Mouse (Mus musculus): ENCODE data around the gene Ptprd.
"Not testable (repeated sequence)": the region's sequence is repeated elsewhere in the genome, so short reads cannot be mapped to it uniquely, and the experiment has no call there.

The Ptprd gene

DNA sequence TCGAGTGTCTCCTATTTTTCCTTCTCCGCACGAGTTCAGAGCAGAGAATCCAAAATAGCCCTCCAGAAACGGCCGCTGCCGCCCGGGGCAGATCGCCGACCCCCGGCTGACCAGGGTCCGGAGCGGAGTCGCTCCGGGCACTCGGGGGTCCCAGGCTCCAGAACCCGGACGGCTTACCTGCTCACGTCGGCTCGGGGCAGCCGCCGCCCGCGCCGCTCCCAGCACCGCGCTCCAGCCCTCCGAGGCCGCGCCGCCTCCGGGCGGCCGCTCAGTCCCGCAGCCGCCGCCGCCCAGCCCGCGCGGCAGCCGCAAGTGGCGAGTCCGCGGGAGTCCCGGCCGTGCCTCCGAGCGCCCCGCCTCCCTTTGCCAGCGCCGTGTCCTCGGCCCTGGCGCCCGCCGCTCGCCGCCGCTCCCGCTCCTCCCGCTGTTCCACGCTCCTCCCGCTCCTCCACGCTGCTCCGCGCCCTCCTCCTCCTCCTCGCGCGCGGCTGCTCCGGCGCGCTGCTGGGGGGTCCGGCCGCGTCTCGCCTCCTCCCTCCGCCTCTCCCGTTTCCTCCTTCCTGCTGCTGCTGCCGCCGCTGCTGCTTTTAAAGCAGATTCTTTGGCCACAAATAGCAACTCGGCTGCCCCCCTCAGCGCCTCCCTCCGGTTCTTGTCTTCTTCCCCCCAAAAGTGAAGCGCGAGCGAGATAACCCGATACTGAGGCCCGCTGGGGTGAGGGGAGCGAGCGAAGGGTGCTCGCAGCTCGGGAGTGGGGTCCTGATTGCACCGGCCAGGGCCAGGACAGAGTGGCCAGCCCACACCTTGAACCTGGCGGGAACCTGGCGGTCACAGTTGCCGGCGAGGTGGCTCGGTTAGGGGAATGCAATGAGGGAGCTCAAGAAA, 1762.1 kb downstream of the Ptprd start:
- DNase-seq (ENCODE audit: low read depth, low spot score), result peak; percentile 74

DNA sequence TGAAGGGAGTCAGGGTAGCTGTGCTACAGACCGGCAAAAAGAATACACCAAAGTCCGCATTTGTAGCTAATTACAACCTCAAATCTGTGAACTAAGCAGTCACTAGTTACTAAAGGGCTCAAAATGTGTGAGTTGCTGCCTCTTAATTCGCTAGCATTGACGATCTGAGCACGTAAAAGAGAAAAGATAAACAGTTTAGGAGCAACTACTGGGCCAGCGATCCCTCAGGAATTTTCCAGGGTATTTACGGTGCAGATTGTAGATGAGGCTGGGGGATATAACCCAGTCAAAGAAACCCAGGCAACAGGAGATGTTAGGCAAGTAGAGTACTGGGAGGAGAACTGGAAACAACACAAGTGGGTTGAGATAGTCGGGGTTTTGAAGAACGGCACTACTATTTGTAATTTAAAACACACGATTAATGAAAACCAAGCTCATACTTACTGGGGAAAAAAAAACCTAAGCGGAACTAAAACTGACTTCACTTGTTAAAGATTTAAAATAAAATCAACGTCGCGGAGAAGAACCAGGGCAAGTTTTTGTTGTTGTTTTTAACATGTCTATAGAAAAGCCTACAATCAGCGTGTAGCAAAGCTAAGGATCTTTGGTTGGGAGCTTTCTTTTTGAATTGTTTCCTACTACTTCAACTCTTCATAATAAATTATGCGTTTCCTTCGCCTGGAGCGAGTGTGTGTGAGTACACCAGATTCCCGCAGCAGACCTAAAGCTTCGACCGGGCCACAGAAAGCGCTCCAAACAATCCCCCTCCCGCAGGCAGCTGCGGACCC, 1762.9 kb downstream of the Ptprd start:
- peak; percentile 37 for DNase-seq (ENCODE audit: low read depth, low spot score)

DNA sequence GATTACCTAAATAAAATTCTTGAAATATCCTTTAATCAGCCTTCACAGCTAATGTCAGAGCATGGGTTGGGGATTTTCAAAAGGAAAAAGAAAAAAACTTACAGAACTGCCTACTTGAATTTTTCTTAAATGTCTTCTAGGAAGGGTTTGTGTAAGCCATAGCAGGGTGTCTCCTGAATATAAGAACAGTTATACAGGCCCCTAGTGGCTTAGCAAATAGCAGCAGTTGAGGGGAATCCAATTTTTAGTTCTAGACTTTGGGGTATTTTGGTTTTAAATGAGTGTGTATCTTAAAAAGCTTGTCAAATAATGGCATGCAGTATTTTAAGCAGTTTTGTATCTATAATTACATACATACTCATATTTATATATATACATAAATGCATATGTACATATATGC, 1764.4 kb downstream of the Ptprd start:
- peak; percentile 31 for DNase-seq (ENCODE audit: low read depth, low spot score)

DNA sequence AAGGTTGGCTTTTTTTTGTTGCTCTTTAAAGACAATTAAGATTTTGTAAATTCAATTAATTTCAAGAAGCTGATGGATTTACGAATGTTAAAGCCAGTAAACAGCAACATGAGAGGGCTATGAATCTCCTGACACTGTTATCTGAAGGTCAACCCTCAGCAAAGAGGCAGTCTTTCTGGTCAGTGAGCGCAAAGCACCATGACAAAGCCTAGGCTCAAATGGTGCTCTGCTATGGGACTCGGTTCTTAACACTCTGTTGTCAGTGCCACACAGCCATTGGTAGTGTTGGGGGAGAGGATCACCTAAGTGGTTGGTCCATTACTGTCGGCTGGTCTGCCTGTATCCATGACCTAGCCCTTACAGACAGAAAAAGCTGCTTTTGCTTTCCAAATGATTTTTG, 1767.0 kb downstream of the Ptprd start:
- no peak for DNase-seq (ENCODE audit: low read depth, low spot score)

DNA sequence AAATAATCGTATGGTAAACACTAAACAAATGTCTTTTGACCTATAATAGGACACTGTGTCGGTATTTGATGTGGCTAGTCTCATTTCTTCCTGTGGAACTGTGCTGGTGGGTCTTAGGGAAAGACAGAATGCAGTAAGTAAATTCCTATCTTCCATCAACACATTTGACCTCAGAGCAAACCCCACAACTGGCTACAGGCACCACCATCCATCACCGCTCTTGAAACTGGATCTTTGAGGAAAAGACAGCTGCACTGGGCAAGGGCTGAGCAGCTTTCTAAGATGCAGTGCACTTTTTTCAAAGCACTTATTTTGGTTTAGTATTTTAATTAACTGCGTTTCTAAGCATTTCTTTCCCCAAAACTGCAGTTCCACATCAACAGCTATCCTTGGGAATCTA, 1768.2 kb downstream of the Ptprd start:
- DNase-seq (ENCODE audit: low read depth, low spot score), result peak; percentile 58

DNA sequence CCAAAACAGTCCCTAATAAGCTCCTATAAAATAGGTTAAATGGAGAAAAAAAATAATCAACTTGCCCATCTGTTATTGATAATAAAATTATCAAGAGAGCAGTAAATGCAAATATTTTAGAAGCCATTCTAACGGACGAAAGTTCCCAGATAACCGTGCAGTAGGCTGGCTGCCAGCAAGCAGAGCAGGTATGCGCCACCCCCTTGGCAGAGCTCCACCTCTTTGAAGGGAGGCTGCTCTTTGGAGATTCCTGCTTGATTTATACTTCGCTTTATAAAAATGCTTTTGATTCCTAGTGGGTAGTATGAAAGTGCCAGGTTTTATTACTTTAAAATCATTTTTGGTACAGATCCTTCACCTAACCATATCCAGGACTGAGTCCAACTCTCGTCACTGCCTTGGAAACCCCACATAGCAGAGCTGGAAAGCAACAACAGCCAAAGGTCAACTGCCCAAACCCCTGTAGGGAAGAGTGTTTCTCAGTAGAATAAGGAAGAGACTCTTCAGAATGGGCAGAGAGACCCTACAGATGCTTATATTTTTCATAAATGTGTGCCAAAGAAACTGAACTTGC, 1770.9 kb downstream of the Ptprd start:
- DNase-seq (ENCODE audit: low read depth, low spot score), result no peak

DNA sequence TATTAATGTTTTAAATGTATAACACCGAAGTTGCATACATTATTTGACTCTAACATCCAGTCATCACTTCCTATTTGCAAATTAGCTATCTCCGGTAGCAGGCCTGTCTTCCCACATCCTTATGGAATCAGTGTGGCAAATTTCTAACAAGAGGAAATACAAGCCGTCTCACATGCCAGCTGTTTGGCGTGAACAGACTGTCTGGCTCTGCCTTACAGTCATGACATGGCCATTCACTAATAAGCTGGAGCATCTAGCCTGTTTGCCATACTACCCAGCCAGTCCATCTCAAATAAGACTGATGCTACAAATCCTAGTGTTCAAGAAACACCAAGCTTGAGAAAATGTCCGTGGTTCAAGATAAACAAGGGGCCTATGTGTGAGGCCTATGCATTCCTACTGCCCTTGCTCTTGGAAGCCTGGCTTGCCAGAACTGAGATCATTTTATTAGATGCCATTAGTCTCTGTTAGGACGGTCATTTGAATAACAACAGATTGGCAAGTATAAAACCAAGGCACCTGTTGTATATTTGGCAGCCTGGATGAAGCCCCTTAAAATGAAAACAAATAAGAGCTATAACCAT, 1773.2 kb downstream of the Ptprd start:
- no peak for DNase-seq (ENCODE audit: low read depth, low spot score)

DNA sequence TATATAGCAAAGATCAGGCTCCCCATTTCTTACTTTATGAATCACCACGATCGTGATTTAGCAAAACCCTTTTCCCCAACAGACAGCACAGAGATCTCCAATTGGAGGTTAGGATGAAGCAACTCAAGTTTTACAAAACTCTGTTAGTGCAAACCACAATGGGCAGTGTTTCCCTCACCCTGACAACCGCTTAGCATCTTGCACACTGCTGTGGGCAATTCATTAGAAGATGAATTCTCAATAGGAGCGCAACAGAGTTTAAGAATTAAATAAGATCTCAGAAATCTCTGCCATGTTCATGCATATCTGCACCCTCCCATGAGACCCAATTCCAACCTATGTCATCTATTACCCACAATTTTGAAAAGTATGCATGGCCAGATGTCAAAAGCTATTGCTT, 1773.7 kb downstream of the Ptprd start:
- no peak for DNase-seq (ENCODE audit: low read depth, low spot score)

DNA sequence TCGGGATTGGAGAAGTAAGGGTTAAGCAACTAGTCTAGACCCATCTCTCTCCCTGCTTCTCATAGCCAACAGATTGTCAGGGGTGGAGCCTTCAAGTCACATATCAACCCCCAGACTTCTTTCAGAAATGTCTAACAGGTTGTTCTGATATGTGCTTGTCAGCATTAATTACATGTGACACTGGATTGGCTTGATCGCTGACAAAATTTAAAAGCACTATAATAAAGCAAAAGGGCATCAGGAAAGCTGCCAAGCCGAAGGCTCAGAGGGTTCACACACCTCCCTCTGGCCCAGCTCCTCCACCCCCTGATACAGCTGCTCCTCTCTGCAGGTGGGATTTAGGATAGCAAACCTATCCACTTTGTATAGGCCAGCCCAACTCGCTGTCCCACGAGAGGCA, 1775.8 kb downstream of the Ptprd start:
- DNase-seq (ENCODE audit: low read depth, low spot score), result no peak

DNA sequence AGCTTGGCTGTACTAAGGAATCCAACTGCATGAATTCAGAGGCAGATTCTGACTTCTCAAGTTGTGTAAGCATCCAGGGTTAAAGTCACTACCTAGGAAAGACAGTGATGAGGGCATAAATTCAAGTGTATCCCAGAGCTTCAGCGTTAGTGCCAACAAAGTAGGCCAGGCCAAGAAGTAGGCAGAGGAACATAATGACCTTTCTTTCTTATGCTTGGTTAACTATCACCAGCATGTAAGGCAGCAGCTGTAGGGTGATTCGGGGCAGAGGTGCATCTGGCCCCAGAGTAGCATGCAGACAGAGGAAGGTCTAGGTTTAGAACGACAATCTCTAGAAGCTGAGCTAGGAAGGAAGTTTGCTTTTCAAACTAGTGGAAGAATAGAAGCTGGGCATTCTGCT, 1782.0 kb downstream of the Ptprd start:
- no peak for DNase-seq (ENCODE audit: low read depth, low spot score)

DNA sequence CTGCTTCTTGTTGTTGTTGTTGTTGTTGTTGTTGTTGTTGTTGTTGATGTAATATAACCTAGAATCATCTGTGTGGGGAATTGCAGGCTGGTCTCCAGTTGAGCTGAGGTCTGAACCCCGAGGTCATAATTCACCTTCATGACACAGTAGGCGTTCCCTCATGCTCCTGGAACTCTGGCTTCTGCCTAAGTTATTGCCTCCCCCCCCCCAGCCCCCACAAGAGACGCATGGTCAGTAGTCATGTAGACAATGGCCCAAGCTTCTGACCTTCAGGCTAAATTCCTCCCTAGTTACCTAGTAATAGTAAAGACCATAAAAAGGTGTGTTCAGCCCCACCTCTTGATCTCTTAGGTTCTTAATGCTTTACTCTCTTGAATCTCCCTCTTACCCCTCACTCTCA, 1784.7 kb downstream of the Ptprd start:
- not testable (repeated sequence) for DNase-seq (ENCODE audit: low read depth, low spot score)

DNA sequence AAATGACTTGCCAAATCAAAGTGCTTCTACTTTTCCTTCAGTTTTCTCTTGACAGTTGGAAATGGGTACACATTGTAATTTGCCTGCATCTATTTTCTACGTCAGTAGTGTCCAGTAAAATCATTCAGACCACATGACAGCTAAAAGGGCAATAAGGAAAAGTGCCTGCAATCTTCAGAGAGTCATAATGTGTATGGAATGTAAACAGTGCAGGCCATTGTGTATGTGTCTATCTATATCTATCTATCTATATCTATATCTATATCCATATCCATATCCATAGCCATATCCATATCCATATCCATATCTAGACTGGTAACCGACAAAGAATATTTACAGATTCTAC, 1786.6 kb downstream of the Ptprd start:
- DNase-seq (ENCODE audit: low read depth, low spot score), result no peak

DNA sequence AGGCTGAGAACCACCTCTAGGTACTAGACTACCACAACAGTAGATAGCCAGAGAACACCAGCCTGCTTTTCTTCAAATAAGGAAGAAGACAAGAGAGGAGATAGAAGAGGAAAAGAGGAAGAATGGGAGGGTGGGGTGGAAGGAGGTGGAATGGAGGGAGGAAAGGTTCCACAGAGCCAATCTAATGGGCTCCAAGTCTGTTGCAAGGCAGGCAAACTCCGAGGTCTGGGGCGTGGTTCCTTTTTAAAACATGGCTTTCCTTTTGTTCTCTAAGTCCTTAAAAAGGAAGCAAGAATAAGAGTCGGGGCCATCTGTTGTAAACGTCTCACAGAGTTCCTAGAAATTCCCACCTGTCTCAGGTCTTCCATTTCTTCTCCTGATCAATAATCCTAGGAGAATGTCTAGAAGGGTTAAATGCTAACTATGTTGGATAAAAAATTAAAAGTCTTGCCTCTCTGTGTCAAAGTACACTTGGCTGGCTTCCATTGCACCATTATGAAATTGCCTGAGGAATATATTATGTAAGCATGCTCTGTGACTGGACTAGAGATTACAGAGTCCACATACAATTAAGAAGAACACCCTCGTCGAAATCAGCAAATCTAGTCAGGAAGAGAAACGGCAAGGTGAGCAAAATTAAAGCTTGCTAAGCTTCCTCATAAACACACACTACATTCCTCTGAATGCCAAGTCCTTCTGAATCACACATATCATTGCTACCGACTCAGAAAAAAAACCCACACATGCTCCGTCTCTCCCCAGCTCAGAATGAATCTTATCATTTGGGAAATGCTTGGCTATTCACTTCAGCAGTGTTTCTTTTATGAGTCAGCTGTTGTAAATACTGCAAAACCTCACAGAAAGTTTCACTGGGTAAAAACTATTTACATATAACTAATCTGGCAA, 1787.2 kb downstream of the Ptprd start:
- no peak for DNase-seq (ENCODE audit: low read depth, low spot score)

DNA sequence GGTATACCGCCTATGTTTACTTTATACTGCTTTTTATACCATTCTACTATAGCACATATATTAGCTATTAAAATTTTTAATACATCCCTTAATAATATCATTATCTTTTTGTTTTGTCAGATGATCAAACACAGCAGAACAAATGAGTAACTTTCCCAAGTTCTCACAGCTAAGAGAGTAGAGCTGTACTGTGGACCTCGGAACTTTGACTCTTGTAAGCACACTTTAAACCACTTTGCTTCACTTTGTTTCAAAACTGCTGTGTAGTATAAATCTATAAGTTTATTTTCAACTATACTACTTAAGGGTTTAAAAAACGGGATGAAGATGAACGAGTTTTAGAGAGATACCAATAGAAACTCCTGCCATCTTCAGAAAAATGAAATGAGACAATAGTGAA, 1789.6 kb downstream of the Ptprd start:
- no peak for DNase-seq (ENCODE audit: low read depth, low spot score)

DNA sequence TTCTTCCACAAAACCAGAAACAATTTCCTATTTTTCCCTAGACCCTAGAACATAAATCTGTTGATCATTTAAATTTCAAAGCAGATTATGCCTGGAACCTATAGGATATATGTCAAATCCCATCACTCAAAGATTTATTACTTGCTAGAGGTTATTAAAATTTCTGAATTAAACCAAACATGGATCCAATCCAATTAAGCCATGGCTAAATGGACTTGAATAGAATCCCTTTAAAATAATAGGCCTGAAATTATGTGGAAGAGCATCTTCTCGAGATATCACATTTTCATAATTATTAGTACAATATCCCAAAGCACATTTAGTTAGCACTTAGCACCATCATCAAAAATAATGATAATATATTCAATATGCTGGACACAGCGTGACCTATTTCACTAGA, 1792.1 kb downstream of the Ptprd start:
- DNase-seq (ENCODE audit: low read depth, low spot score), result no peak

DNA sequence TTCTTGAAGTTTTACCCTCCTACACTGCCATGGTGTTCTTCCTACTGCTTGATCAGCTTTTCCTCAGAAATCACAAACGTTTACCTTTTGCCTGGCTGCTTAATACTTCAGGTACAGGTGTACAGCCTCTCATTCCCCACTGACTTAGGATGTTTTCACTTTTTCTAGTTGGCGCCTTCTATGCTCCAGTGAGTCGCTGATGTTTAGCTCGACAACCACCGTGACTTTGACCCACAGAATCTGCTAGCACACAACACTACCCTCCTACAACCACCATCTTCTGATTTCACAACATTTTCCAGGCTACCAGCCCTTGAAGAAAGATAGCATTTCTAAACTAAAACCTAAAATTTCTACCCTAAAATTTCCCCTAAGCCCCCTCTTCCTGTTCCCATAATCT, 1794.1 kb downstream of the Ptprd start:
- no peak for DNase-seq (ENCODE audit: low read depth, low spot score)

DNA sequence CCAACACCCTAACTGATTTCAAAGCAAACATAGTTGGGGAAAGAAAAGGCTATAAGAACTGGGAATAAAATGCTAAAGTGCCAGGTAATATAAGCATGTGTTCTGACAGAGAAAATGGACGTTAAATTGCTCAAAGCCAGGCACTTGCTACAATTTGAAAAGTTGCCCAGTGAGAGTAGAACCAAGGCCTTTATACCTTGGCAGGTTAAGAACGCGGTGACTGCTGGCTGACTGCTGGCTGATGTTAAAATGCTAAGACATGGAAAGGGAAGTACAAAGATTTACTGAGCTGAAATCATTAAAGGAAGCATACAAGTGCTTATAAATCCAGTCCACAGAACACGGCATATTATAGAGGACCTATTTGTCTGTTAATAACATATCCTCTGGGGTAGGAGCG, 1796.1 kb downstream of the Ptprd start:
- DNase-seq (ENCODE audit: low read depth, low spot score), result no peak

DNA sequence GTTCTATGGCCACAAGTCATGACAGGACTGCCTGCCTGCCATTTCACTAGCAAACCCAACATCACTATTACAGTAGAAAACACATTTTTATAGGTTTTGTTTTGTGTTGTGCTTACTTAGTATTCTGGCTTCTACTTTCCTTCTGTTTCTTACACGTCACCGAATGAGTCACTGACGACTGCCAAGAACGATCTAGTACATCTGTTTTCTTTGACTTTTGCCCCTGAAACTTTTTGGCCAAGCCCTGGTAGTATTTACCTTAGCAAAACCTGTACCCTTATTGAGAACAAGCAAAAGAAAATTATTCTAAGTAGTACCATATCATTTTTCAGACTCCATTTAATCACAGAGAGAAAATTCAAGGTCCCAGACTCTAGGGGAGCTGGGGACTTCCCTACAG, 1797.2 kb downstream of the Ptprd start:
- DNase-seq (ENCODE audit: low read depth, low spot score), result no peak

DNA sequence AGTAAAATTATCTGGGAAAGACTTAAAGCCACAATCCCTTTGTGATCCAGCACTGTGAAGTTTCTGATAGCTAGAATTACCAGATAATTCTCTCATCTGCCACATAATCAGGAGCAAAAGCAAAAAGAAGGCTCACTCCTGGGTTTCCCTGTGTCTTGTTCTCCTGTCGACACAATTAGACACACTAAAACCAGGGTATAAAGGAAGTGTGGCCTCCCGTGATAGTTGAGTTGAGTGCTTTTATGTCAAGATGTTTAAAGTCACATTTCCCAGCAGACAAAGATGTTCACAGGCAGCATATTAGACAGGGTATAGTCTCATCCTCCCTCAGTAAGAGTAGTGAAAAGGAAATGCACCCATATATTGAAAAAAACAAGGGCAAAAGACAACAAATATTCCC, 1801.7 kb downstream of the Ptprd start:
- no peak for DNase-seq (ENCODE audit: low read depth, low spot score)

DNA sequence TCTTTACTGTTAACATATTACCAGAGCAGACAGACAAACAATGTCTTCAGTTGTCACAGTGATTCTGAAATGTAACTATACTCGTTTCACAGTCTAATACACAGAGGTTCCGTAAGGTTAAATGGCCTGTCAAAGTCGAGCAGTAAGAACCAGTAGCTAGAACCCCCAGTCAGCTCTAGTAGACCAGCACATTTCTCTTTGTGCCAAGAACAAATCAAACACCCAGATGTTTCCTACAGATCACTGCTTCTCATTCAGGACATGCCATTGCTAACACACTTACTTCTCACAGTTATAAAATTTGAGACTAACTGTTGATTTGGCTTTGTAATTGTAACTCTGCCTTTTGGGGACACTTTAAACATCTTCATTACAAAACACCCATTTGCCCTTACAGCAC, 1802.6 kb downstream of the Ptprd start:
- no peak for DNase-seq (ENCODE audit: low read depth, low spot score)

DNA sequence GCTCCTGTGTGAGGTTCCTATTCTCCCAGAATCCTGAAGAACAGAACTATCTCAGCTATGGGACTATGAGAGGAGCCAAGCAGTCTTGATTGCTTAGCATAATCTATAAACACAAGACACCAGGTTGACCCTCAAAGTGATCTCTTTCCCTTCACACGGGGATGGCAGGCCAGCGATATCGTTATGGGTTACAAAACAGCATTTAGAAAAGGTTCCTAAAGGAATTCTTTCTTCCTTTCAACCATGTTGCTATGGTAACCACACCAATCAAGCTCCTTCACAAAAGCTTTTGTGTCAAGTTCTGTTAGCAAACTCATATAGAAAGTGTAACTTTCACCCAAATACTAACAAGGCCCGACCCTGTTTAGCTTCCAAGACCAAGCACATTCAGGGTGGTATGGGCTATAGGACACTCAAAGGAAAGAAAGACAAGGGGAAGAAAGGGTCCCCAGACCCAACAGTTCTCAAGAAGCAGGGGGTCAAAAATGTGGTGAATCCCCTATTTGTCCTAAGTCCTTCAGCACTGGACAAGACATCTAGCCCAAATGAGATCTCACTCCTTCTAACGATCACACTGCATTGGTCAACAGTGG, 1805.8 kb downstream of the Ptprd start:
- peak; percentile 41 for DNase-seq (ENCODE audit: low read depth, low spot score)

Data from mesoderm, embryonic 11.5 days (tissue).